Mouse (Mus musculus): Measurements from ENCODE around the gene Trp53. TPM values are rescaled to one million over a fixed set of nuclear protein-coding genes. Genes with fewer than 3 reads are reported as not detected.

Gene Trp53
- polyA plus RNA-seq, 1 experiment from 2014 or later = 112 TPM

GRCm38 (mm10) chr11:69552622-69553340 is 27.4 kb upstream of the Trp53 start:
- Histone ChIP-seq H3K27ac (replicated peaks) (peak overlapping the region; percentile 91), H3K4me3 (peak overlapping the region; percentile 11), H3K4me2 (replicated peaks) (peak overlapping the region; percentile 39), H3K4me1 (peaks cover 69% of the 10 kb centered on the region), H3K9ac (replicated peaks) (peak overlapping the region; percentile 42), H3K27me3 (no peaks in the 10 kb centered on the region), H3K36me3 (no peaks in the 10 kb centered on the region), H3K9me3 (no peaks in the 10 kb centered on the region)
- WGBS = 7% methylated on average over 14 of the region's 14 CpGs
- ATAC-seq (replicated peaks) = peak; percentile 83

GRCm38 (mm10) chr11:69553341-69553721 is 26.8 kb upstream of the Trp53 start:
- no peaks in the 10 kb centered on the region for H3K9me3 ChIP-seq
- peak overlapping the region; percentile 42 for H3K9ac ChIP-seq (replicated peaks)
- no peaks in the 10 kb centered on the region for H3K36me3 ChIP-seq
- WGBS = 10% methylated on average over 2 of the region's 2 CpGs
- peak; percentile 5; the same call in 1 of the 2 replicates for ATAC-seq (replicated peaks)
- H3K4me1 ChIP-seq = peaks cover 69% of the 10 kb centered on the region
- peak overlapping the region; percentile 39 for H3K4me2 ChIP-seq (replicated peaks)
- no peaks in the 10 kb centered on the region for H3K27me3 ChIP-seq
- H3K4me3 ChIP-seq = peak overlapping the region; percentile 11
- peak overlapping the region; percentile 91 for H3K27ac ChIP-seq (replicated peaks)

- Histone ChIP-seq H3K4me1 (peaks cover 69% of the 10 kb centered on the region), H3K27me3 (no peaks in the 10 kb centered on the region), H3K9ac (replicated peaks) (no peak overlapping the region), H3K4me3 (no peak overlapping the region), H3K36me3 (no peaks in the 10 kb centered on the region), H3K9me3 (no peaks in the 10 kb centered on the region), H3K4me2 (replicated peaks) (no peak overlapping the region), H3K27ac (replicated peaks) (peak overlapping the region; percentile 6; the same call in 1 of the 2 replicates)
- 90% methylated on average over 5 of the region's 5 CpGs for WGBS
- no peak for ATAC-seq (replicated peaks)
Observed at GRCm38 (mm10) chr11:69554539-69555140, 25.5 kb upstream of the Trp53 start.

- peak overlapping the region; percentile 92 for H3K4me2 ChIP-seq (replicated peaks)
- 10% methylated on average over 14 of the region's 14 CpGs for WGBS
- H3K9me3 ChIP-seq = no peaks in the 10 kb centered on the region
- peaks cover 78% of the 10 kb centered on the region for H3K4me1 ChIP-seq
- peak overlapping the region; percentile 47 for H3K9ac ChIP-seq (replicated peaks)
- H3K36me3 ChIP-seq = 0 out of 2 replicates have a peak, but pooled peaks cover 5% of the 10 kb centered on the region
- H3K4me3 ChIP-seq = peak overlapping the region; percentile 79
- peak overlapping the region; percentile 82 for H3K27ac ChIP-seq (replicated peaks)
- no peaks in the 10 kb centered on the region for H3K27me3 ChIP-seq
- no peak for ATAC-seq (replicated peaks)
Observed at GRCm38 (mm10) chr11:69557381-69557958, 22.7 kb upstream of the Trp53 start.

- Histone ChIP-seq H3K4me3 (peak overlapping the region; percentile 79), H3K9me3 (no peaks in the 10 kb centered on the region), H3K27ac (replicated peaks) (peak overlapping the region; percentile 82), H3K27me3 (no peaks in the 10 kb centered on the region), H3K9ac (replicated peaks) (peak overlapping the region; percentile 95), H3K4me1 (peaks cover 65% of the 10 kb centered on the region), H3K36me3 (0 out of 2 replicates have a peak, but pooled peaks cover 6% of the 10 kb centered on the region), H3K4me2 (replicated peaks) (peak overlapping the region; percentile 92)
- 54% methylated on average over 6 of the region's 6 CpGs for WGBS
- no peak for ATAC-seq (replicated peaks)
Observed at GRCm38 (mm10) chr11:69558756-69559155, 21.4 kb upstream of the Trp53 start.

GRCm38 (mm10) chr11:69559183-69559582 is 21.0 kb upstream of the Trp53 start:
- peak overlapping the region; percentile 79 for H3K4me3 ChIP-seq
- no peaks in the 10 kb centered on the region for H3K27me3 ChIP-seq
- H3K9ac ChIP-seq (replicated peaks) = peak overlapping the region; percentile 95
- no peaks in the 10 kb centered on the region for H3K9me3 ChIP-seq
- H3K4me1 ChIP-seq = peaks cover 61% of the 10 kb centered on the region
- H3K36me3 ChIP-seq = 0 out of 2 replicates have a peak, but pooled peaks cover 6% of the 10 kb centered on the region
- WGBS = 25% methylated on average over 5 of the region's 5 CpGs
- H3K27ac ChIP-seq (replicated peaks) = peak overlapping the region; percentile 82
- peak overlapping the region; percentile 92 for H3K4me2 ChIP-seq (replicated peaks)
- no peak for ATAC-seq (replicated peaks)

GRCm38 (mm10) chr11:69559851-69560765 is 20.1 kb upstream of the Trp53 start, which contains the start of gene Efnb3:
Gene Efnb3 (minus strand): TSS chr11:69560205.
- Histone ChIP-seq H3K4me1 (peaks cover 56% of the 10 kb centered on the region), H3K9ac (replicated peaks) (peak within 1 kb of the TSS; percentile 95), H3K4me3 (peak within 1 kb of the TSS; percentile 79), H3K27ac (replicated peaks) (peak within 1 kb of the TSS; percentile 82), H3K27me3 (no peaks in the 10 kb centered on the region), H3K36me3 (peaks cover 8% of the 10 kb centered on the region; the same call in 1 of the 2 replicates), H3K9me3 (no peaks in the 10 kb centered on the region), H3K4me2 (replicated peaks) (peak within 1 kb of the TSS; percentile 92)
- ATAC-seq (replicated peaks) = peak; percentile 51
- WGBS = 1% methylated on average over 51 of the region's 59 CpGs

GRCm38 (mm10) chr11:69560896-69561854 is 19.0 kb upstream of the Trp53 start:
- WGBS = 25% methylated on average over 16 of the region's 16 CpGs
- Histone ChIP-seq H3K4me2 (replicated peaks) (peak overlapping the region; percentile 92), H3K9ac (replicated peaks) (peak overlapping the region; percentile 95), H3K27me3 (no peaks in the 10 kb centered on the region), H3K27ac (replicated peaks) (peak overlapping the region; percentile 82), H3K9me3 (no peaks in the 10 kb centered on the region), H3K36me3 (peaks cover 17% of the 10 kb centered on the region; the same call in 1 of the 2 replicates), H3K4me3 (peak overlapping the region; percentile 79), H3K4me1 (peaks cover 48% of the 10 kb centered on the region)
- peak; percentile 38 for ATAC-seq (replicated peaks)

GRCm38 (mm10) chr11:69563373-69563772 is 16.8 kb upstream of the Trp53 start:
- H3K27me3 ChIP-seq = no peaks in the 10 kb centered on the region
- peaks cover 25% of the 10 kb centered on the region; the same call in 1 of the 2 replicates for H3K36me3 ChIP-seq
- H3K9ac ChIP-seq (replicated peaks) = no peak overlapping the region
- WGBS = 91% methylated on average over 13 of the region's 13 CpGs
- H3K9me3 ChIP-seq = no peaks in the 10 kb centered on the region
- H3K4me1 ChIP-seq = peaks cover 26% of the 10 kb centered on the region
- no peak overlapping the region for H3K4me2 ChIP-seq (replicated peaks)
- ATAC-seq (replicated peaks) = no peak
- no peak overlapping the region for H3K4me3 ChIP-seq
- no peak overlapping the region for H3K27ac ChIP-seq (replicated peaks)

GRCm38 (mm10) chr11:69564391-69564790 is 15.8 kb upstream of the Trp53 start:
- Histone ChIP-seq H3K27ac (replicated peaks) (no peak overlapping the region), H3K27me3 (no peaks in the 10 kb centered on the region), H3K9me3 (no peaks in the 10 kb centered on the region), H3K4me2 (replicated peaks) (no peak overlapping the region), H3K9ac (replicated peaks) (no peak overlapping the region), H3K4me1 (peaks cover 16% of the 10 kb centered on the region), H3K36me3 (peaks cover 25% of the 10 kb centered on the region; the same call in 1 of the 2 replicates), H3K4me3 (no peak overlapping the region)
- ATAC-seq (replicated peaks) = no peak
- WGBS = 26% methylated on average over 3 of the region's 3 CpGs
